Mouse (Mus musculus) cerebellum, postnatal 14 days (tissue): ENCODE measurements around the gene Pikfyve.

Experiments used
- DNase-seq, 2 experiments: peaks; one replicate each; pipeline ENCODE4 v3.0.0; 2021; ENCODE audit warnings: mixed read lengths in 2 of 2

Gene Pikfyve

DNA sequence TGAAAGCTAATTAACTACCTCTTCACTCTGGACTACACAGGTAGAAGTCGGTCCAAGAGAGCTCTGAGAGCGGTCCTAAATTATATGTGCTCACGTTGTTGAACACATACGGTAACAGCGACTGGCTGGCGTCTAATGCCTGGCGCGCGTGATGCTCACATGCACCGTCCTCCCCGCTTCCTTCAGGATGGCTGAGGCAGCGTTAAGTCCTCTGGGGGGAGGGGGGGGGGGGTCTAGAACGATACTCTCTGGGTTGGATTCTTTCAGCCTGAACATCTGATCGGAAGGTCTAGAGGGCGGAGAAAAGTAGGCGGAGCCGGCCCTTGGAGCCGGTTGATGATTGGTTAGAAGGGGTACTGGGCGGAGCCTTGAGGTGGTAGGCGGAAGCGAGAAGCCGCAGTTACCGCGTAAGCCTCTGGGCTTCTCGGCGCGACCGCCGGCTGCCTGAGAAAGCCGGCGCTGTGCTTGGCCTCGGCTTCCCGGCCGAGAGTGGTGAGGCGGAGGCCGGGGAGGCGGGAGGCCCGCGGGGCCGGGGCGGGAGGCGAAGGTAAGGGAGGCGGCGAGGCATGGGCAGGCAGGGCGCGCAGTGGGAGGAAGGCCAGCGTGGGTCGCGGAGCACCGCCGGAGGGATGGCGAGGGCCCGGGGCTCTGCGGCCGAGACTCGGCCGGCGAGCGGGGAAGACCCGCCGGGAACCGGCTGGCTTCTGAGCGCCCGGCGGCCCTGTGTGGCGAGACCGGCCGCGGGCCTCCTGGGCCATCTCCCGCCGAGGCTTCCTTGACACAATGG, at the start of gene Pikfyve, which contains the start of gene Idh1:
Pikfyve (plus strand) TSS at position 397 of the 787 bp plus-strand sequence.
Idh1 (minus strand) TSS at position 214 of the 787 bp plus-strand sequence.
- peak; percentile 98 for DNase-seq

DNA sequence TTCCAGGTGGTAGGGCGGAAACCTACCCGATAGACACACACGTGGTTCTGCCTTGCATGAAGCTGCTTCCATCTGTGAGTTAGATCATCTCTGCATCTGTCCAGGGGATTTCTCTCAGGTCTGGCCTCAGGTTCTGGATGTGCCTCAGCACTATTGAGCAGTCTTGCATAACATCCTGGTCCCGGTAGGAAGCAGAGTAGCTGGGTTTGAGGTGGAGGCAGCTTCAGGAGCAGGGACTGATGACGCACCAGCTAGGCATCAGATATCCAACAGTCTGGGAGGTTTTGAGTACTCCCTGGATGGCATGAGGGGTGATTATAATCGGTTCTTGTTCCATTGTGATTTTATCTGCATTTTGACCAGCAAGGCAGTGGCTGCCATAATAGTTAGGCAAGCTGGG, 48.9 kb upstream of the Pikfyve start:
- no peak for DNase-seq

DNA sequence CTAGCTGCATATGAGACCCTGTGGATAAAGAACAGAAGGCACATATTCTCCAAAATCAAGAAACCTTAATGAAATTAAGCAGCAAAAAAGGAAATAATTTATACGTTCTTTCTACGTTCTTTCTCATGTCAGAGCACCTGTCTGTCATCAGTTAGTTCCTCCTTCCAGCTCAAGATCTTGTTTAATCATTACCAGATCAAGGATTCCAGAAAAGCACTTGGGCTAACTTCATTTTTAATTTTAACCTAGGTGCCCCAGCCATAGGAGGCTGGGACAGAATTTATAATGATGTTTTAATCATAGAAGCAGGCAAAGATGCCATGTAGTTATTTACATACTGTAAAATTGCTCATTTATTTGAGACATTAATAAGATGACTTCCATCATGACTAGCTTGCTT, 41.7 kb upstream of the Pikfyve start:
- no peak for DNase-seq

DNA sequence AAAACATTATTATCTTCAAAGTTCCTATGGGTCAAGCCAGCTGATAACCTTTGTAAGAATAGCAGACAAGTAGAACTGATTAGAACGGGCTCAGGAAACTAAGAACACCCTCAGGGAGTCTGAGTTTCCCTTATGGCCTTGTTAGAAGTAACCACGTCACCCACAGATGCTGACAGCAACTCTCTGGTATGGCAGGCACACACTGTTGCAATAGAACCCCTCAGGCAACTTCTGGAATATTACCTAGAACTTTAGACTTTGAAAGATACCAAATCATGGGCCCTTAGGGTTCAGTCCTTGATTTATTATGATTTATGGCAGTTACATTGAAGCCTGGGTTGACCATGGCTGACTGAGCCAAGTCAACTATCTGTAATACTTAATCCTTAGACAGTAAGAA, 39.9 kb upstream of the Pikfyve start:
- DNase-seq: no peak

DNA sequence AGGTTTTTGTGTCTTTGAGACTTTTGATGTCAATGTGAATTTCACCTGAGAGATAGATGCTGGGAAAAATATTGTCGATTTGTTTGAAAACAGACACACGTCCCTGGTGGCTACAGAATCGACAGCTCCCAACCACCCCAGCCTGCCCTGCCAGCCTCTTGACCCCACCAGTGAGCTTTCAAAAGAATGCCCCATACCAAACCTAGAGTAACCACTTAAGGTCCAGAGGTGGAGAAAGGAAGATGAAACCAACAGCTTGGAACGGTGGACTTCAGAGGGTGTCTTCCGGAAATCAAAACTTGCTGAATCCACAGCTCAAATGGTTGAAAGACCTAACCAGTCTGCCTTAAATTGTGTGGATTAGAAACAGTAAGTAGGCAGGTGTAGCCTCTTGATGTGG, 39.2 kb upstream of the Pikfyve start:
- no peak for DNase-seq

- DNase-seq: no peak
These were observed 38.5 kb upstream of the Pikfyve start for GRCm38 (mm10) chr1:65147971-65148370.

- no peak for DNase-seq
These were observed 31.7 kb upstream of the Pikfyve start for GRCm38 (mm10) chr1:65154814-65155213.

DNA sequence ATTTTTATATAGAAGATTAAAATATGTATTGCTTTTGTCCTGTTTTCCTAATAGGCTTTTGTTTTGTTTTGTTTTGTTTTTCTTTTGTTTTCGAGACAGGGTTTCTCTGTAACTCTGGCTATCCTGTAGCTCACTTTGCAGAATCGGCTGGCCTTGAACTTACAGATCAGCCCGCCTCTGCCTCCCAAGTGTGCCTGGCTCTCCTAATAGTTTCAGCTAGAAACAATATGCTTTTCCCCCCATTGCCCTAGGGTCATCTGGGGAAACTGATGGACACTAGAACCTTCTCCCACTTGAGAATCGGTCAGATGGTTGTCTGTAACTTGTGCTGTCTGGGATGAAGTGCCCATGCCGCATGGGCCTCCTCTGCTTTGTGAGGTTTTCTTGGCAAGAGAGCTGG, 30.4 kb upstream of the Pikfyve start:
- DNase-seq: no peak

DNA sequence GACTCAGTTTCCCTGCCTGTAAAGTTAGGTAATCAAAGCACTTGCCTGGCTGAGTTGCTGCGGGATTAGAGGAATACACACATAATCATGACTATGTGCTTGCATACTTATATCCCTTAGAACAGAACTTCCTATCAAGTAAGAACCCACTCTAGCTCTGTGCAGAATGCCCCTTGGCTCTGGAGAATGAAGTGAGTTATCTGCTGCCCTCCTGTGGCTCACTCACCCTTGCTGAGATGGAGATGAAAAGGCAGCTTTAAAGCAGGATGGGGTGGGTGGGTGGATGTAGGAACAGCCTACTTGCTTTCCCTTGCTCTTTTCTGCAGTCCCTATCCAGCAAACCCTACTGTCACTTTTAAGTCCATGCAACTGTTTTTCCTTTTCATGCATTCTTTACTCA, 24.3 kb upstream of the Pikfyve start:
- no peak for DNase-seq

GRCm38 (mm10) chr1:65167496-65167895, 19.0 kb upstream of the Pikfyve start:
- DNase-seq: no peak

- no peak for DNase-seq
These were observed 16.9 kb upstream of the Pikfyve start for GRCm38 (mm10) chr1:65169536-65169935.

GRCm38 (mm10) chr1:65169947-65170346, 16.5 kb upstream of the Pikfyve start:
- no peak for DNase-seq

DNA sequence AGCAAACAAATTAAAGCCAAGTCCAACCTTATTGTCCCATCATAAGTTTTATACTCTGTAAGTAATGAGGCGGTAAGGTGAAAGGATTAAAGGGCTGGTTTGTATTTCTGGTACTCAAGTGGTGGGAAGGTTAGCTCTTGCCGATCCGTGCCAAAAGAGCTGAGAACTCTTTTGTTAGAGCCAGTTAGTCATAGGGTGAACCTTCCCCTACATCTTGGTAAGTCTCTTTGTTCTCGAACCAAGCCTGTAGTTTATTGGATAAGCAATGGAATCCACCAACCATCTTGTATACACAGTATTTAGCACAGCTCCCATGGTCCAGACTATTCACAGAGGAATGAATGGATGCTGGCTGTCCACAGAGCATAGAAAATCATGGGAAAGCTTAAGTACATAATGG, 14.9 kb upstream of the Pikfyve start:
- DNase-seq: no peak

DNA sequence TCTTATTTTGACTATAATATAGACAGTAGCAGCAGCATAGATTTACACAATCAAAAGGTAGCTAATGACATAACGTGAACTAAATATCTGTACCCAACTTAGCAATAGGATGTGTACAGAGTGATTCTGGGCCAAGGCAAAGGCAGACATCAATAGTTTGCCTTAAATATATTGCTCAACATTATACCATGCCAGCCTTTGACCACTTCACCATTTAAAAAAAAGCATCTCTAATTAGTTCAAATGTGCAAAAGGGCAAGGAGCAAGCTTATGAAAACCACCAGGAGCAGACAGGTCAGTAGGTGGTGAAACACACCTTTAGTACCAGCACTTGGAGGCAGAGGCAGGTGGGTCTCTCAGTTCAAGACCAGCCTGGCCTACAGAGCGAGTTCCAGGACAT, 12.8 kb upstream of the Pikfyve start:
- DNase-seq: no peak

GRCm38 (mm10) chr1:65176171-65176570, 10.3 kb upstream of the Pikfyve start:
- no peak for DNase-seq

GRCm38 (mm10) chr1:65176912-65177311, 9.6 kb upstream of the Pikfyve start:
- DNase-seq: no peak

DNA sequence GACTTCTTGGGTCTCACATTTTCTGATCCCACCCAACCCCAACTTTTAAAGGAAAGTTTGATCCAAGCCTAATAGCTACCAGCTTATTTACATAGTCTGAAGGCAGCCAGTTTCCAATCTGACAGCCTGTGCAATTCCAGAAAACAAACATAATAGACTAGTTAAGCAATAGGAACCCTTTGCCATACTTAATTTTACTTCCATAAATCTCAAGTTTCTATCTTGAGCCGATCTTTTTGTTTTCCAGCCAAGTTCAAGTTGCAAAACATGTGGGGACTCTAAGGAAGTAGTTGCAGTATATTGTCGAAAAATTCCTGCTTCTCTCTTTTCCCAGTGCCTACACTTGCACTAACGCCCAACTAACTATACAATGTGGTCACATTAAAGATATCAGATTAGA, 9.0 kb upstream of the Pikfyve start:
- no peak for DNase-seq

DNA sequence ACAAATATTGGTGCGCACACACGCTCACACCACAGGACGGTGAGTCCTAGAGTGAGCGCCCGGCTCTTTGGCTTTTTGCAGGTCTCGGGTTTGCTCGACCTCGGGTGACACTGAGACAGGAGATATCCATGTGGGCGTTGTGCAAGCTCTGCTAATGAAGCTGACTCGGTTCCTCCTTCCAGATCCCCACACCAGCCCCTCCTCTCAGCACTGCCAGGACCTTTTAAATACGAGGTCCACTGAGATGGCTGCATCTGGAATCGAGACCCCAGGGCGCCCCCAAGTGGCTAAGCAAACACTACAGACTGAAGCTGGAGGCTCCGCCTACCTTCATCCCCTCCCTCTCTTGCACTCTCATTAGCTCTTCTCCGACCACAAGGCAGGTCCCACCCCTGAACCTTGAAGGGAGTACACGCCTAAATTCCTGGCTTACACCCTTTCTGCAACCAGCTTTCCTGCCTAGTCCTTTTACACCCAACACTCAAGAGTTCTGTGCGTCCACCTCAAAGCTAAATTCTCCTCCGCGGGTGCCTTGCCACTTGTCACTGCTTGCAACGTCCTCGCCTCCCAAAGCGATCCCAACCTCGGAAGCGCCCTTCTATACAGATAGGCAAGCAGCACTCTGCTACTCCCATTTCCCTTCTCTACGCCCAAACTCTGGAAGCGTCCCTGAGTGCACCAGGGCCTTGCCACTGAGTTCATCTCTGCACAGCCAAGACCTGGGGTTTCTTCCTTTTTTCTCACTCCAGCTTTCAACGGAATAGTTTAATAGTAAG, 8.2 kb upstream of the Pikfyve start:
- DNase-seq: peak; percentile 92 to 93

DNA sequence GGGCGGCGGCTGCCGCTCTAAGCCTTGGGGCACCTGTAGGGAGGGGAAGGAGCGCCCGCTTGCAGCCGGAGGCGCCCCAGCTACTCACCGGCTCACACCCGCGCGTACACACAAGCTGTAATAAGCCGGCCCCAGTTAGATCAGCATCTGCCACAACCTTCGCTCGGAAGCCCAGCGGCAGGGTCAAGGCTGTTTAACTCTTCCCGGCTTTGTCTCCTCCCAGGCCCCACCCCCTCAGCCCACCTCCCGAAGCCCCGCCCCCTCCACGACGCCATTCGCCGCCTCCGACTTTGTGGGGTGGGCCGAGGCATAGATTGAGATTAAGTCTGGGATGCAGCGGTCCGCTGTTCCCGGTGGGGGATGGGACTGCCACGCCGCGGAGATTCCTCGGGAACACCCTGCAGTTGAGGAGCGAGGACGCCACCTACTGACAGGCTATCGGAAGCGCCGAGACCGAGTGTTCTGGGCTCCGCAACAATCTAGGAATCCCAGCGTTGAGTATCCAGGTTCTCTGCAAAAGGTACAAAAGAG, 7.5 kb upstream of the Pikfyve start:
- peak; percentile 99 for DNase-seq

DNA sequence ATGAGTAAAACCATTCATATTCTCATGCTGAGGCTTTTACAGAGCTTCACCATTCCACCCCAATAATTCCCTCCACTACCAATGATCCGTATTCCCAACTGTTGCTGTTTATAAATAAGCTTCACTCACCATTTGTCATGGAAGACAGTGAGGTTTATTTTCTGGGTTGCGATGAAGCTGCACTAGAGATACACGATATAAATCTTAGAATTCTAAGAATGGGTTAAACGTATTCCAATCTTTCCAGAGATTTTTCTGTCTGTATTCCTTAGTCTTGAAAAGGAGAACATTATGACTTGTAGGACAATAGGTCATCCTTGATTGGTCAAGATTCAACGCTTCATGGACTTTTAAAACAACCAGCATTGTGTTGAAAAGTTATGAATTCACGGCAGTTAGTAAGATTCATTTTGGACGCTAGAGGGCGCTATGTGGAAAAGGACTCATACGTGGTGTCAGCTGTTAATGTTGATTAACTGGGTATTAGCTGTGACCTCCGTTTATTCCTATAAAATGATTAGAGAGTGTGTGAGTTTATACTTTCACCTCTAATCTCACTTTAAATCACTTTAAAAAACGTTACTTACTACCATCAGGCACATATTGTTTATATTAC, 6.7 kb upstream of the Pikfyve start:
- DNase-seq: peak; percentile 86

- DNase-seq: no peak
These were observed 5.0 kb upstream of the Pikfyve start for GRCm38 (mm10) chr1:65181459-65181858.

DNA sequence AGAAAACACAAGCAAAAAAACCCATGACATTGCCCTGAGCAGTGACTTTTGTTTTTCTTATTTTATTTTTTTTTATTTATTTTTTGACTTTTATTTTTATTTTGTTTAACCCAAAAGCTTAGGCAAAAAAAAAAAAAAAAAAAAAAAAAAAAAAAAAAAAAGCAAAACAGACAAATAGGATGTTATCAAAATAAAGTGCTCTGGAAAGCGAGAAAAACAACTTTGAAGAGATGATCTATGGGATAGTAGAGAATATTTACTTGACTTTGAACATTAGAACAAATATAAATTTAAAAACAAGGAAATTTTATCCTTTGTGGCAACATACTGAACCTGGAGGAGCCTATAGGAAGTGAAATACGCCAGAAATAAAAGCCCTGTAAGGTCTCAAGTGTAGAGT, 2.5 kb upstream of the Pikfyve start:
- no peak for DNase-seq

- DNase-seq: peak in 1 of 2 experiments; percentile 15
These were observed 1.5 kb upstream of the Pikfyve start for GRCm38 (mm10) chr1:65185011-65185410.
